ENCODE assay signal across 12 mouse cellular contexts in genomic region chr7:120190150-120190665, GRCm38 (mm10). TPM values are rescaled to one million over a fixed set of nuclear protein-coding genes. Genes with fewer than 3 reads are reported as not detected.
DNase-seq lines count a peak whose midpoint lies in the region; ATAC-seq and TF ChIP-seq lines count a peak whose summit lies in the region.
"Had no signal": no experiment of that assay in that cellular context is flagged by ENCODE, and none has a peak within 500 bp of the region (broad histone marks: within the 10 kb centered on the region; RNA-seq: fewer than 3 reads in every experiment).

No protein-coding gene starts in this region.

- no peaks in the 10 kb centered on the region for H3K27me3 ChIP-seq in stomach, postnatal 0 days (ENCODE audit: control insufficient read depth, insufficient read depth, low read length)
- no peaks in the 10 kb centered on the region for H3K27me3 ChIP-seq in midbrain, embryonic 14.5 days (ENCODE audit: control insufficient read depth, insufficient read depth, low read length)
- H3K27me3 ChIP-seq: lung, embryonic 15.5 days had no signal

- H3K36me3 ChIP-seq in stomach, postnatal 0 days (ENCODE audit: control insufficient read depth, insufficient read depth, low read length): no peaks in the 10 kb centered on the region
- no peaks in the 10 kb centered on the region for H3K36me3 ChIP-seq in midbrain, embryonic 14.5 days (ENCODE audit: control insufficient read depth, insufficient read depth, low read length)
- H3K36me3 ChIP-seq: lung, embryonic 15.5 days had no signal

- no peak for TF ChIP-seq EP300 in stomach, postnatal 0 days (optimal IDR thresholded peaks at IDR 0.05)

- WGBS in stomach, postnatal 0 days: 51% methylated on average over 8 of the region's 8 CpGs
- WGBS in midbrain, embryonic 14.5 days: 68% methylated on average over 8 of the region's 8 CpGs

- TF ChIP-seq CTCF in layer of hippocampus, adult 2 months (conservative IDR thresholded peaks at IDR 0.05): no peak
- no peak for TF ChIP-seq CTCF in stomach, postnatal 0 days (IDR thresholded peaks at IDR 0.05; ENCODE audit: low read depth)

- no peak overlapping the region for H3K9ac ChIP-seq in stomach, postnatal 0 days (ENCODE audit: low read length)
- H3K9ac ChIP-seq in midbrain, embryonic 14.5 days (replicated peaks; ENCODE audit: low read length): no peak overlapping the region
- H3K9ac ChIP-seq: lung, embryonic 15.5 days had no signal

- H3K27ac ChIP-seq in layer of hippocampus, adult 2 months: peak overlapping the region; percentile 3; the same call in 1 of the 2 replicates
- no peak overlapping the region for H3K27ac ChIP-seq in stomach, postnatal 0 days (replicated peaks)
- H3K27ac ChIP-seq in midbrain, embryonic 14.5 days (replicated peaks; ENCODE audit: low read depth, low read length): no peak overlapping the region
- H3K27ac ChIP-seq: lung, embryonic 15.5 days had no signal

- H3K4me2 ChIP-seq in stomach, postnatal 0 days (replicated peaks; ENCODE audit: low read depth): no peak overlapping the region
- no peak overlapping the region for H3K4me2 ChIP-seq in midbrain, embryonic 14.5 days (ENCODE audit: low read length)
- H3K4me2 ChIP-seq: lung, embryonic 15.5 days had no signal

- peak; percentile 41 for DNase-seq in adrenal gland, postnatal 14 days
- no peak for DNase-seq in adrenal gland, adult 8-10 months
- no peak for DNase-seq in layer of hippocampus, adult 2 months (ENCODE audit: low spot score in 2 of 2)
- DNase-seq in layer of hippocampus, adult 18-20 months (ENCODE audit: low spot score in 2 of 2): no peak
- peak; percentile 92 for DNase-seq in kidney, adult 9 months
- peak; percentile 27 for DNase-seq in stomach, postnatal 0 days (ENCODE audit: low spot score)
- DNase-seq in midbrain, embryonic 14.5 days: no peak
- no peak for DNase-seq in right cerebral cortex, postnatal 36 days (ENCODE audit: low spot score in 2 of 2)
- DNase-seq: right cerebral cortex, postnatal 25 days had no signal

- no peaks in the 10 kb centered on the region for H3K4me1 ChIP-seq in stomach, postnatal 0 days (replicated peaks; ENCODE audit: control insufficient read depth, insufficient read depth)
- no peaks in the 10 kb centered on the region for H3K4me1 ChIP-seq in midbrain, embryonic 14.5 days (ENCODE audit: control insufficient read depth, insufficient read depth, low read length)
- H3K4me1 ChIP-seq: lung, embryonic 15.5 days had no signal

- no peaks in the 10 kb centered on the region for H3K9me3 ChIP-seq in stomach, postnatal 0 days (ENCODE audit: control insufficient read depth, low read length)
- H3K9me3 ChIP-seq in midbrain, embryonic 14.5 days (ENCODE audit: control insufficient read depth, low read length): no peaks in the 10 kb centered on the region
- H3K9me3 ChIP-seq: lung, embryonic 15.5 days had no signal

- ATAC-seq in stomach, postnatal 0 days (ENCODE audit: low FRiP score, low TSS enrichment): peak; percentile 43
- ATAC-seq in midbrain, embryonic 14.5 days (ENCODE audit: low FRiP score, low TSS enrichment): no peak
- ATAC-seq: inflammation-experienced regulatory T-cells, adult 6 months had no signal

- H3K4me3 ChIP-seq in layer of hippocampus, adult 2 months: no peak overlapping the region
- no peak overlapping the region for H3K4me3 ChIP-seq in stomach, postnatal 0 days (ENCODE audit: low read depth, low read length)
- no peak overlapping the region for H3K4me3 ChIP-seq in midbrain, embryonic 14.5 days (replicated peaks; ENCODE audit: low read depth, low read length)
- H3K4me3 ChIP-seq: lung, embryonic 15.5 days had no signal

RNA-seq across cellular contexts. Expression of gene Crym, which starts 11.7 kb away (rescaled TPM):
- total RNA-seq in adrenal gland, postnatal 14 days (2021): 1.9 and 3.1 TPM in 2 replicates
- total RNA-seq in adrenal gland, adult 8-10 months (2022): 1 to 10 TPM in 3 of 4 experiments, under 1 TPM in 1; 0.70 to 9.0 (median 4.9) TPM
- total RNA-seq in layer of hippocampus, adult 2 months (2021): 100 to 1,000 TPM; 235 to 270 TPM
- total RNA-seq in layer of hippocampus, adult 18-20 months (2021): 100 to 1,000 TPM; 255 to 271 TPM
- 4.6 and 5.0 TPM in 2 replicates for polyA plus RNA-seq in stomach, postnatal 0 days (2015; fragmentation: Nextera tagmentation; extraction: Ambion mirVana)
- polyA plus RNA-seq in midbrain, embryonic 14.5 days (2014; fragmentation: Nextera tagmentation; extraction: Ambion mirVana): 28.6 and 30.3 TPM in 2 replicates
- polyA plus RNA-seq: inflammation-experienced regulatory T-cells, adult 6 months had no signal

RNA-seq across cellular contexts. Expression of gene Abca14, which starts 13.6 kb away (rescaled TPM):
- total RNA-seq in adrenal gland, postnatal 14 days (2021): not detected in 2 replicates
- under 1 TPM in 1 of 4 experiments, not detected in 3; 0.08 TPM for total RNA-seq in adrenal gland, adult 8-10 months (2022)
- not detected for total RNA-seq in layer of hippocampus, adult 2 months (2021)
- not detected for total RNA-seq in layer of hippocampus, adult 18-20 months (2021)
- 0.07 TPM in 1 of 2 replicates, not detected in the other for polyA plus RNA-seq in stomach, postnatal 0 days (2015; fragmentation: Nextera tagmentation; extraction: Ambion mirVana)
- not detected in 2 replicates for polyA plus RNA-seq in midbrain, embryonic 14.5 days (2014; fragmentation: Nextera tagmentation; extraction: Ambion mirVana)
- polyA plus RNA-seq: forebrain, embryonic 11.5 days; inflammation-experienced regulatory T-cells, adult 6 months; lung, embryonic 15.5 days had no signal

RNA-seq across cellular contexts. Expression of gene Anks4b, which starts 16.6 kb away (rescaled TPM):
- 0.26 and 2.1 TPM in 2 replicates for total RNA-seq in adrenal gland, postnatal 14 days (2021)
- total RNA-seq in adrenal gland, adult 8-10 months (2022): under 1 TPM; 0.07 to 0.49 (median 0.37) TPM
- under 1 TPM; 0.31 to 0.32 TPM for total RNA-seq in layer of hippocampus, adult 2 months (2021)
- under 1 TPM; 0.30 to 0.32 TPM for total RNA-seq in layer of hippocampus, adult 18-20 months (2021)
- polyA plus RNA-seq in stomach, postnatal 0 days (2015; fragmentation: Nextera tagmentation; extraction: Ambion mirVana): 1.1 and 1.2 TPM in 2 replicates
- not detected in 2 replicates for polyA plus RNA-seq in midbrain, embryonic 14.5 days (2014; fragmentation: Nextera tagmentation; extraction: Ambion mirVana)
- polyA plus RNA-seq: forebrain, embryonic 11.5 days; inflammation-experienced regulatory T-cells, adult 6 months; lung, embryonic 15.5 days had no signal

RNA-seq across cellular contexts. Expression of gene Zp2, which starts 45.1 kb away (rescaled TPM):
- not detected in 2 replicates for total RNA-seq in adrenal gland, postnatal 14 days (2021)
- total RNA-seq in adrenal gland, adult 8-10 months (2022): not detected
- under 1 TPM; 0.20 to 0.37 TPM for total RNA-seq in layer of hippocampus, adult 2 months (2021)
- under 1 TPM in 1 of 2 experiments, not detected in 1; 0.13 TPM for total RNA-seq in layer of hippocampus, adult 18-20 months (2021)
- polyA plus RNA-seq in stomach, postnatal 0 days (2015; fragmentation: Nextera tagmentation; extraction: Ambion mirVana): not detected in 2 replicates
- polyA plus RNA-seq in midbrain, embryonic 14.5 days (2014; fragmentation: Nextera tagmentation; extraction: Ambion mirVana): not detected in 2 replicates
- polyA plus RNA-seq: forebrain, embryonic 11.5 days; inflammation-experienced regulatory T-cells, adult 6 months; lung, embryonic 15.5 days had no signal

Comparison
In these comparisons a context has a peak if more than half of its experiments do, and no peak if none do; other contexts are left out.
1. DNase-seq: peak in adrenal gland, postnatal 14 days (single experiment), kidney, adult 9 months (single experiment) and stomach, postnatal 0 days (single experiment); none in adrenal gland, adult 8-10 months (single experiment), layer of hippocampus, adult 2 months (0 of 2), layer of hippocampus, adult 18-20 months (0 of 2), midbrain, embryonic 14.5 days (single experiment) and right cerebral cortex, postnatal 36 days (0 of 2).
2. RNA of gene Crym, which starts 11.7 kb away (total RNA-seq): 255 to 271 TPM in layer of hippocampus, adult 18-20 months and 235 to 270 TPM in layer of hippocampus, adult 2 months; 0.70 to 9.0 TPM in adrenal gland, adult 8-10 months and 1.9 to 3.1 TPM in adrenal gland, postnatal 14 days; every median in the first group is over 10 times any median in the second.